In genomic region chr6:92803213-92803612, GRCm38 (mm10) we compare ENCODE assay signal across 8 mouse cellular contexts. TPM values are rescaled to one million over a fixed set of nuclear protein-coding genes. Genes with fewer than 3 reads are reported as not detected.
DNase-seq lines count a peak whose midpoint lies in the region; ATAC-seq and TF ChIP-seq lines count a peak whose summit lies in the region.

No protein-coding gene starts in this region.

- H3K4me3 ChIP-seq in kidney, postnatal 0 days (replicated peaks; ENCODE audit: low read depth, low read length): no peak overlapping the region
- H3K4me3 ChIP-seq in heart, embryonic 10.5 days: no peak overlapping the region
- H3K4me3 ChIP-seq in lung, embryonic 16.5 days (ENCODE audit: low read length): no peak overlapping the region

- H3K27me3 ChIP-seq in kidney, postnatal 0 days (ENCODE audit: insufficient read depth, low read length): no peaks in the 10 kb centered on the region
- no peaks in the 10 kb centered on the region for H3K27me3 ChIP-seq in heart, embryonic 10.5 days (ENCODE audit: insufficient read depth, poor library complexity, severe bottlenecking)
- H3K27me3 ChIP-seq in lung, embryonic 16.5 days (ENCODE audit: control insufficient read depth, insufficient read depth, low read depth, low read length): no peaks in the 10 kb centered on the region

- DNase-seq in kidney, postnatal 0 days (ENCODE audit: low spot score): peak; percentile 47
- no peak for DNase-seq in kidney, adult 11 months
- peak; percentile 33 for DNase-seq in brain, adult 2 months (ENCODE audit: low read depth, low spot score)
- no peak for DNase-seq in heart, embryonic 10.5 days (ENCODE audit: low spot score)
- no peak for DNase-seq in embryo, embryonic 10.5 days (ENCODE audit: low spot score)
- no peak for DNase-seq in spleen, postnatal 10 days (ENCODE audit: low spot score in 2 of 2)
- DNase-seq in embryo, embryonic 11 days: no peak

- no peak overlapping the region for H3K4me2 ChIP-seq in kidney, postnatal 0 days (ENCODE audit: low read length)
- no peak overlapping the region for H3K4me2 ChIP-seq in lung, embryonic 16.5 days (ENCODE audit: low read depth, low read length)

- H3K36me3 ChIP-seq in kidney, postnatal 0 days (ENCODE audit: insufficient read depth, low read length): peaks cover 33% of the 10 kb centered on the region
- peaks cover 48% of the 10 kb centered on the region for H3K36me3 ChIP-seq in heart, embryonic 10.5 days
- peaks cover 27% of the 10 kb centered on the region for H3K36me3 ChIP-seq in lung, embryonic 16.5 days (ENCODE audit: control insufficient read depth, insufficient read depth, low read length)

- no peaks in the 10 kb centered on the region for H3K9me3 ChIP-seq in kidney, postnatal 0 days (replicated peaks; ENCODE audit: low read length)
- no peaks in the 10 kb centered on the region for H3K9me3 ChIP-seq in heart, embryonic 10.5 days
- H3K9me3 ChIP-seq in lung, embryonic 16.5 days (ENCODE audit: control insufficient read depth, low read length): no peaks in the 10 kb centered on the region

- ATAC-seq in kidney, postnatal 0 days (replicated peaks; ENCODE audit: low FRiP score, low read depth): no peak
- peak; percentile 93 for ATAC-seq in lung, embryonic 16.5 days (ENCODE audit: low read depth)

- no peak for TF ChIP-seq CTCF in kidney, postnatal 0 days (IDR thresholded peaks at IDR 0.05; ENCODE audit: low read depth)

- H3K27ac ChIP-seq in kidney, postnatal 0 days: 0 out of 2 replicates have a peak overlapping the region, but pooled peaks have one; percentile 6
- H3K27ac ChIP-seq in heart, embryonic 10.5 days: peak overlapping the region; percentile 17
- H3K27ac ChIP-seq in lung, embryonic 16.5 days (ENCODE audit: low read length): peak overlapping the region; percentile 23

- 0 out of 2 replicates have a peak, but pooled peaks cover 2% of the 10 kb centered on the region for H3K4me1 ChIP-seq in kidney, postnatal 0 days (replicated peaks; ENCODE audit: insufficient read depth, low read length)
- H3K4me1 ChIP-seq in heart, embryonic 10.5 days: peaks cover 34% of the 10 kb centered on the region
- peaks cover 7% of the 10 kb centered on the region; the same call in 1 of the 2 replicates for H3K4me1 ChIP-seq in lung, embryonic 16.5 days (replicated peaks; ENCODE audit: control insufficient read depth, insufficient read depth, low read length)

- H3K9ac ChIP-seq in kidney, postnatal 0 days (ENCODE audit: low read depth, low read length): no peak overlapping the region
- no peak overlapping the region for H3K9ac ChIP-seq in lung, embryonic 16.5 days (ENCODE audit: low read length)

- 70% methylated on average over 6 of the region's 6 CpGs for WGBS in kidney, postnatal 0 days
- WGBS in heart, embryonic 10.5 days: 52% methylated on average over 6 of the region's 6 CpGs
- WGBS in lung, embryonic 16.5 days: 53% methylated on average over 6 of the region's 6 CpGs

RNA-seq across cellular contexts. Expression of gene A730049H05Rik, which starts 13.1 kb away (rescaled TPM):
- 7.0 and 7.1 TPM in 2 replicates for polyA plus RNA-seq in kidney, postnatal 0 days (2015; fragmentation: Nextera tagmentation; extraction: Ambion mirVana)
- polyA plus RNA-seq in heart, embryonic 10.5 days (2016; fragmentation: Nextera tagmentation; extraction: Ambion mirVana): 0.99 and 1.7 TPM in 2 replicates
- 0.73 and 1.0 TPM in 2 replicates for polyA plus RNA-seq in lung, embryonic 16.5 days (2015; fragmentation: Nextera tagmentation; extraction: Ambion mirVana)

Comparison
In these comparisons a context has a peak if more than half of its experiments do, and no peak if none do; other contexts are left out.
1. DNase-seq: peak in kidney, postnatal 0 days (single experiment) and brain, adult 2 months (single experiment); none in kidney, adult 11 months (single experiment), heart, embryonic 10.5 days (single experiment), embryo, embryonic 10.5 days (single experiment), spleen, postnatal 10 days (0 of 2) and embryo, embryonic 11 days (single experiment).
2. Peak in every context shown above with its lines, with median percentiles within 50 percentile points of each other: H3K27ac ChIP-seq.